Mouse (Mus musculus) MEL (cell line): ENCODE data around the gene Papss2. TPM values are rescaled to one million over a fixed set of nuclear protein-coding genes. Genes with fewer than 3 reads are reported as not detected.

Source experiments
- polyA plus RNA-seq, 2 experiments: library from polyadenylated mRNA; stranded (reverse) in 1 of 2; unstranded in 1 of 2; fragments of >175 nt in 1 of 2; fragments of >200 nt in 1 of 2; gene quantifications; 2 replicates each; pipeline versions ENCODE4 v1.2.1 to v1.2.4; 2012; ENCODE audit warnings: low replicate concordance in 2 of 2, low read depth in 1 of 2; ENCODE audit not compliant: insufficient read length in 2 of 2, insufficient read depth in 1 of 2, missing spikeins in 1 of 2
- total RNA-seq: library from RNA; depleted of rRNA; stranded (reverse); fragments of 300-350 nt; gene quantifications from 2 replicates; pipeline ENCODE4 v1.2.3, GENCODE M21; 2012; rRNA removed

Papss2 gene
- total and polyA plus RNA-seq, 3 experiments = 1.7 to 2.6 TPM; not detected in 1

Other genes starting within 250 kb of the Papss2 start
- gene Sgms1, start 206.1 kb upstream of the Papss2 start, total RNA-seq = 16.3 and 16.9 TPM in 2 replicates
- gene Sgms1, start 206.1 kb upstream of the Papss2 start, polyA plus RNA-seq = 10 to 100 TPM in 1 of 2 experiments, not detected in 1; 18.5 TPM
- gene Rpl9-ps6, start 129.2 kb upstream of the Papss2 start, total RNA-seq = 111 and 161 TPM in 2 replicates
- gene Rpl9-ps6, start 129.2 kb upstream of the Papss2 start, polyA plus RNA-seq = 10 to 100 TPM in 1 of 2 experiments, not detected in 1; 95.5 TPM
- 192 and 256 TPM in 2 replicates for gene Minpp1, start 110.0 kb upstream of the Papss2 start, total RNA-seq
- 100 to 1,000 TPM in 1 of 2 experiments, not detected in 1; 176 TPM for gene Minpp1, start 110.0 kb upstream of the Papss2 start, polyA plus RNA-seq
- 45.6 and 48.4 TPM in 2 replicates for gene Atad1, start 144.0 kb downstream of the Papss2 start, total RNA-seq
- 10 to 100 TPM in 1 of 2 experiments, not detected in 1; 35.8 TPM for gene Atad1, start 144.0 kb downstream of the Papss2 start, polyA plus RNA-seq
- 35.3 and 35.8 TPM in 2 replicates for gene Pten, start 161.7 kb downstream of the Papss2 start, total RNA-seq
- 100 to 1,000 TPM in 1 of 2 experiments, 10 to 100 TPM in 1; 22.7 to 104 TPM for gene Pten, start 161.7 kb downstream of the Papss2 start, polyA plus RNA-seq